Mouse (Mus musculus): ENCODE results near the gene Sypl. TPM values are rescaled to one million over a fixed set of nuclear protein-coding genes. Genes with fewer than 3 reads are reported as not detected.

Sypl gene
- total and polyA plus RNA-seq, 3 experiments: 13.3 to 110 (median 52.8) TPM

- Histone ChIP-seq H3K4me1 (ENCODE audit: control insufficient read depth in 1 of 2, insufficient read depth in 2 of 2, low read length in 2 of 2) (peaks cover 12 to 32% of the 10 kb centered on the region in 2 experiments), H3K79me2 (ENCODE audit: control insufficient read depth, insufficient read depth, low read length, poor library complexity) (peaks cover 29% of the 10 kb centered on the region), H3K9ac (ENCODE audit: control insufficient read depth, low read depth, low read length, poor library complexity, severe bottlenecking) (no peak overlapping the region), H3K27me3 (ENCODE audit: control insufficient read depth in 1 of 2, insufficient read depth in 2 of 2, low read length in 2 of 2) (no peaks in the 10 kb centered on the region), H3K27ac (ENCODE audit: control insufficient read depth, low read depth, low read length) (no peak overlapping the region), H3K9me3 (replicated peaks; ENCODE audit: insufficient read depth, low read length) (no peaks in the 10 kb centered on the region), H3K36me3 (ENCODE audit: control insufficient read depth in 1 of 2, insufficient read depth in 2 of 2, low read length in 2 of 2) (peaks cover 13 to 53% of the 10 kb centered on the region in 2 experiments), H3K4me3 (ENCODE audit: control insufficient read depth in 1 of 2, insufficient read depth in 1 of 2, low read depth in 2 of 2, low read length in 2 of 2) (no peak overlapping the region)
- peak; percentile 23 for DNase-seq (ENCODE audit: low read depth, low spot score)
- TF ChIP-seq UBTF (IDR thresholded peaks at IDR 0.05; ENCODE audit: borderline replicate concordance, insufficient read depth, low read depth, low read length) (no peak), USF1 (IDR thresholded peaks at IDR 0.05; ENCODE audit: low read depth, low read length) (peak; percentile 9; the same call in 1 of the 2 replicates), ZC3H11A (IDR thresholded peaks at IDR 0.05; ENCODE audit: low read depth, low read length) (no peak), MYB (IDR thresholded peaks at IDR 0.05; ENCODE audit: low read depth, low read length) (no peak), TAL1 (IDR thresholded peaks at IDR 0.05; ENCODE audit: low read length) (no peak), MAX (IDR thresholded peaks at IDR 0.05; ENCODE audit: low read length) (no peak), MXI1 (IDR thresholded peaks at IDR 0.05; ENCODE audit: low read depth, low read length) (no peak)
Measured at GRCm38 (mm10) chr12:32962132-32962531, 8.4 kb downstream of the Sypl start.

- Histone ChIP-seq H3K4me3 (ENCODE audit: control insufficient read depth in 1 of 2, insufficient read depth in 1 of 2, low read depth in 2 of 2, low read length in 2 of 2) (peak overlapping the region in 1 of 2 experiments; percentile 43; a peak in 2 of 4 replicates), H3K4me1 (ENCODE audit: control insufficient read depth in 1 of 2, insufficient read depth in 2 of 2, low read length in 2 of 2) (peaks cover 12 to 32% of the 10 kb centered on the region in 2 experiments), H3K27me3 (ENCODE audit: control insufficient read depth in 1 of 2, insufficient read depth in 2 of 2, low read length in 2 of 2) (no peaks in the 10 kb centered on the region), H3K27ac (ENCODE audit: control insufficient read depth, low read depth, low read length) (peak overlapping the region; percentile 59; the same call in 1 of the 2 replicates), H3K9me3 (replicated peaks; ENCODE audit: insufficient read depth, low read length) (no peaks in the 10 kb centered on the region), H3K79me2 (ENCODE audit: control insufficient read depth, insufficient read depth, low read length, poor library complexity) (peaks cover 24% of the 10 kb centered on the region), H3K36me3 (ENCODE audit: control insufficient read depth in 1 of 2, insufficient read depth in 2 of 2, low read length in 2 of 2) (peaks cover 23 to 44% of the 10 kb centered on the region in 2 experiments), H3K9ac (ENCODE audit: control insufficient read depth, low read depth, low read length, poor library complexity, severe bottlenecking) (no peak overlapping the region)
- TF ChIP-seq EP300 (IDR thresholded peaks at IDR 0.05; ENCODE audit: low read depth in 1 of 2, low read length in 2 of 2): peak; percentile 67 to 82
- TF ChIP-seq ZC3H11A (IDR thresholded peaks at IDR 0.05; ENCODE audit: low read depth, low read length): no peak
- TF ChIP-seq MXI1 (IDR thresholded peaks at IDR 0.05; ENCODE audit: low read depth, low read length): peak; percentile 63
- TF ChIP-seq ETS1 (IDR thresholded peaks at IDR 0.05; ENCODE audit: low read depth, low read length): 0 out of 2 replicates have a peak, but pooled peaks have one; percentile 34
- TF ChIP-seq MAFK (IDR thresholded peaks at IDR 0.05; ENCODE audit: borderline replicate concordance, low read depth, low read length): no peak
- TF ChIP-seq TCF12 (IDR thresholded peaks at IDR 0.05; ENCODE audit: low read depth, low read length): peak; percentile 58
- no peak for TF ChIP-seq ZKSCAN1 (IDR thresholded peaks at IDR 0.05; ENCODE audit: low read depth, low read length)
- TF ChIP-seq TAL1 (IDR thresholded peaks at IDR 0.05; ENCODE audit: low read length): peak; percentile 15; the same call in 1 of the 2 replicates
- TF ChIP-seq GABPA (IDR thresholded peaks at IDR 0.05; ENCODE audit: low read depth, low read length): no peak
- peak; percentile 37; the same call in 1 of the 2 replicates for TF ChIP-seq GATA1 (IDR thresholded peaks at IDR 0.05; ENCODE audit: low read depth, low read length)
- no peak for TF ChIP-seq ZMIZ1 (IDR thresholded peaks at IDR 0.05; ENCODE audit: low read depth, low read length)
- 0 out of 2 replicates have a peak, but pooled peaks have one; percentile 9 for TF ChIP-seq NELFE (IDR thresholded peaks at IDR 0.05; ENCODE audit: low read depth, low read length)
- TF ChIP-seq SIN3A (IDR thresholded peaks at IDR 0.05; ENCODE audit: low read length): peak; percentile 52
- peak; percentile 58 for TF ChIP-seq RCOR1 (IDR thresholded peaks at IDR 0.05; ENCODE audit: low read depth, low read length)
- peak; percentile 26; the same call in 1 of the 2 replicates for TF ChIP-seq BHLHE40 (IDR thresholded peaks at IDR 0.05; ENCODE audit: borderline replicate concordance, low read depth, low read length)
- peak; percentile 76 for DNase-seq (ENCODE audit: low read depth, low spot score)
Measured at GRCm38 (mm10) chr12:32963858-32964257, 10.2 kb downstream of the Sypl start.
